Mouse (Mus musculus): Measurements from ENCODE around the gene Dcp1b. TPM values are rescaled to one million over a fixed set of nuclear protein-coding genes. Genes with fewer than 3 reads are reported as not detected.

The Dcp1b gene
- polyA plus RNA-seq, 2 experiments = 8.9 to 22.3 TPM

- no peak for TF ChIP-seq POLR2A (IDR thresholded peaks at IDR 0.05; ENCODE audit: borderline replicate concordance, extremely low read depth, insufficient read depth, insufficient read length)
- no peak for ATAC-seq (ENCODE audit: low FRiP score, low read depth)
These were observed 42.8 kb upstream of the Dcp1b start for GRCm38 (mm10) chr6:119132111-119132735.

DNA sequence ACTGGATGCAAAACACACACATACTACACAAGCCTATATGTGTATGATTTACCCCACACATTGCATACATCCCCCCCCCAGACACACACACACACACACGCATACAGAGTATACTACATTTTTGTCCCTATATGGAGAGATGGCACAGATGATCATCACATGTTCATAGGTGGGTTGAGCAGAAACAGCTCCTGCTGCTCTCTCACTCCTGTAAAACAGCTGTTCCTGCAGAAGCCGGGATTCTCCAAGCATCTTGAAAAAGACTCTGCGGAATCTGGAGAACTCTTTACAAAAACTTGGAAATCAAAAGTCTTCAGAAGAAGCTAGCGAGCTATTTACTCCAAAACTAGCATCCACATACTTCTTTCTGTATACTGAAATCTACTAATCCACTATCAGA, 42.2 kb upstream of the Dcp1b start:
- no peak for ATAC-seq (ENCODE audit: low FRiP score, low read depth)
- Histone ChIP-seq H3K36me3 (ENCODE audit: control insufficient read depth, insufficient read depth, low read length) (no peaks in the 10 kb centered on the region), H3K9me3 (ENCODE audit: control insufficient read depth, low read length) (no peaks in the 10 kb centered on the region), H3K27ac (replicated peaks; ENCODE audit: low read depth, low read length) (no peak overlapping the region), H3K4me2 (replicated peaks; ENCODE audit: low read depth, low read length, severe bottlenecking) (no peak overlapping the region), H3K27me3 (ENCODE audit: control insufficient read depth, insufficient read depth, low read length) (no peaks in the 10 kb centered on the region), H3K4me1 (ENCODE audit: control insufficient read depth, insufficient read depth, low read length) (no peaks in the 10 kb centered on the region), H3K4me3 (replicated peaks; ENCODE audit: low read length) (no peak overlapping the region), H3K9ac (ENCODE audit: low read depth, low read length, severe bottlenecking) (no peak overlapping the region)
- 76% methylated on average over 4 of the region's 4 CpGs for WGBS
- DNase-seq (ENCODE audit: low spot score) = no peak
- TF ChIP-seq POLR2A (IDR thresholded peaks at IDR 0.05; ENCODE audit: borderline replicate concordance, extremely low read depth, insufficient read depth, insufficient read length) = no peak

More at GRCm38 (mm10) chr6:119132111-119132735, 42.8 kb upstream of the Dcp1b start:
- 84% methylated on average over 8 of the region's 8 CpGs for WGBS
- Histone ChIP-seq H3K4me3 (replicated peaks; ENCODE audit: low read length) (no peak overlapping the region), H3K9me3 (ENCODE audit: control insufficient read depth, low read length) (no peaks in the 10 kb centered on the region), H3K27ac (replicated peaks; ENCODE audit: low read depth, low read length) (no peak overlapping the region), H3K27me3 (ENCODE audit: control insufficient read depth, insufficient read depth, low read length) (no peaks in the 10 kb centered on the region), H3K4me1 (ENCODE audit: control insufficient read depth, insufficient read depth, low read length) (no peaks in the 10 kb centered on the region), H3K9ac (ENCODE audit: low read depth, low read length, severe bottlenecking) (no peak overlapping the region), H3K4me2 (replicated peaks; ENCODE audit: low read depth, low read length, severe bottlenecking) (no peak overlapping the region), H3K36me3 (ENCODE audit: control insufficient read depth, insufficient read depth, low read length) (no peaks in the 10 kb centered on the region)
- no peak for DNase-seq (ENCODE audit: low spot score)

GRCm38 (mm10) chr6:119137768-119138167, 37.3 kb upstream of the Dcp1b start:
- H3K4me1 ChIP-seq (ENCODE audit: control insufficient read depth, insufficient read depth, low read length) = no peaks in the 10 kb centered on the region
- H3K9ac ChIP-seq (ENCODE audit: low read depth, low read length, severe bottlenecking) = no peak overlapping the region
- no peak overlapping the region for H3K27ac ChIP-seq (replicated peaks; ENCODE audit: low read depth, low read length)
- DNase-seq (ENCODE audit: low spot score) (no peak), ATAC-seq (ENCODE audit: low FRiP score, low read depth) (no peak)
- TF ChIP-seq POLR2A (IDR thresholded peaks at IDR 0.05; ENCODE audit: borderline replicate concordance, extremely low read depth, insufficient read depth, insufficient read length) = no peak
- WGBS = 84% methylated on average over 10 of the region's 10 CpGs
- no peaks in the 10 kb centered on the region for H3K9me3 ChIP-seq (ENCODE audit: control insufficient read depth, low read length)
- no peak overlapping the region for H3K4me2 ChIP-seq (replicated peaks; ENCODE audit: low read depth, low read length, severe bottlenecking)
- no peaks in the 10 kb centered on the region for H3K36me3 ChIP-seq (ENCODE audit: control insufficient read depth, insufficient read depth, low read length)
- H3K4me3 ChIP-seq (replicated peaks; ENCODE audit: low read length) = no peak overlapping the region
- H3K27me3 ChIP-seq (ENCODE audit: control insufficient read depth, insufficient read depth, low read length) = no peaks in the 10 kb centered on the region

DNA sequence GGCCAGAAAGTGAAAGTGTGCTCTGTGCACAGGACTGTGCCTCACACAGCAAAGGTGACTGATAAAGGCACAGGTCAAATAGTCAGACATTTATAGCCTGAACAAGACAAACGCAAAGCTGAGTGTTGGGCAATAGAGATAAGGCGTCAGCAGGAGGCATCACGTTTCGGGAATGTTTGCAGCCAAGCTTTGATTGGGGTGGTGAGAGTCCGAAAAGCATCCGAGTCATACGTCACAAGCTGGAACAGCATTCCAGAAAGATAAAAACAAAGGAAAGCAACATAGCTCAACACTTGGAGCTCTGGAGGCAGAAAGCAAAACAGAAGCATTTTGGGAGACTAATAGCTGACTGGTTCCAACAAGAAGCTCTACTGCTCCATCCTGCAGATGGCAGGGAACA, 35.5 kb upstream of the Dcp1b start:
- Histone ChIP-seq H3K4me1 (ENCODE audit: control insufficient read depth, insufficient read depth, low read length) (no peaks in the 10 kb centered on the region), H3K4me3 (replicated peaks; ENCODE audit: low read length) (no peak overlapping the region), H3K9me3 (ENCODE audit: control insufficient read depth, low read length) (no peaks in the 10 kb centered on the region), H3K36me3 (ENCODE audit: control insufficient read depth, insufficient read depth, low read length) (no peaks in the 10 kb centered on the region), H3K27me3 (ENCODE audit: control insufficient read depth, insufficient read depth, low read length) (no peaks in the 10 kb centered on the region), H3K4me2 (replicated peaks; ENCODE audit: low read depth, low read length, severe bottlenecking) (no peak overlapping the region), H3K9ac (ENCODE audit: low read depth, low read length, severe bottlenecking) (no peak overlapping the region), H3K27ac (replicated peaks; ENCODE audit: low read depth, low read length) (no peak overlapping the region)
- DNase-seq (ENCODE audit: low spot score) = no peak
- no peak for TF ChIP-seq POLR2A (IDR thresholded peaks at IDR 0.05; ENCODE audit: borderline replicate concordance, extremely low read depth, insufficient read depth, insufficient read length)
- 32% methylated on average over 7 of the region's 7 CpGs for WGBS
- no peak for ATAC-seq (ENCODE audit: low FRiP score, low read depth)

DNA sequence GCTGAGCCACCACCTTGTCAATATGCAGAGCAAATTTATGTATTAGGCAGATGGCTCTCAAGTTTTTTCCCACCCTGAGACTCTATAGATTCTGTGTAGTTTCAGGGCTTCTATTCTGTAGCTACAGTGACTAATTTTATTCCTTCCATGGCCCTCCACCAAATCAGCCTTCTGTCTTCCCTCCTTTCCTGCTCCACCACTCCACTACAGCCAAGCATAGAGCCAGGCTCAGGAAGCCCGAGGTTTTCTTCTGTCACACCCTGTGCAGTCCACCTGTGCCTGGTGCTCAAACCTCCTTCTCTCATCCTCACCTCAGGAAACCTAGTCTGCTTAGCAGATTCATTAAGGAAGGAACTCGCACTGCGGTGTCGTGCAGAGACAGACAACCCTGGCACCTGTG, 29.9 kb upstream of the Dcp1b start:
- Histone ChIP-seq H3K27ac (replicated peaks; ENCODE audit: low read depth, low read length) (no peak overlapping the region), H3K36me3 (ENCODE audit: control insufficient read depth, insufficient read depth, low read length) (no peaks in the 10 kb centered on the region), H3K4me2 (replicated peaks; ENCODE audit: low read depth, low read length, severe bottlenecking) (no peak overlapping the region), H3K9me3 (ENCODE audit: control insufficient read depth, low read length) (no peaks in the 10 kb centered on the region), H3K4me1 (ENCODE audit: control insufficient read depth, insufficient read depth, low read length) (no peaks in the 10 kb centered on the region), H3K27me3 (ENCODE audit: control insufficient read depth, insufficient read depth, low read length) (no peaks in the 10 kb centered on the region), H3K4me3 (replicated peaks; ENCODE audit: low read length) (no peak overlapping the region), H3K9ac (ENCODE audit: low read depth, low read length, severe bottlenecking) (no peak overlapping the region)
- WGBS = 37% methylated on average over 4 of the region's 4 CpGs
- ATAC-seq (ENCODE audit: low FRiP score, low read depth) (no peak), DNase-seq (ENCODE audit: low spot score) (no peak)
- no peak for TF ChIP-seq POLR2A (IDR thresholded peaks at IDR 0.05; ENCODE audit: borderline replicate concordance, extremely low read depth, insufficient read depth, insufficient read length)

DNA sequence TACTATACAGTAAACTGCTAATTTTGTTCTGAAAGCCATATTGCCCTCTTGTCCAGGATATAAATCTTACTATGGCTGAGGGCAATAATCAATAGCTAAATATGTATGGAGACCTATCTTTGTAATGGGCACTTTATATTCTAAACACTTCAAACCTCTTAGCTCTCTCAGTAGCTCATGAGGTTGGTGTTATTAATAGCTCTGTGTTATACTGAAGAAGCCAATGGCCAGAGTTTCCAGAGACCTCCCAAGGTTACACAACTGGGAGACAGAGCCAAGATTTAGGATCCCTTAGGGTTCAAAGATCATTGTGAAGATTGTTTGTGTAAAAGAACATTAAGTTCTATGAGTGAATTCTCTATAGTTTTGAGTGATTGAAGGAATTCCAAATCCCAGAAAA, 9.4 kb upstream of the Dcp1b start:
- ATAC-seq (ENCODE audit: low FRiP score, low read depth) = no peak
- no peak for DNase-seq (ENCODE audit: low spot score)
- no peak overlapping the region for H3K4me3 ChIP-seq (replicated peaks; ENCODE audit: low read length)
- no peaks in the 10 kb centered on the region for H3K27me3 ChIP-seq (ENCODE audit: control insufficient read depth, insufficient read depth, low read length)
- no peak overlapping the region for H3K27ac ChIP-seq (replicated peaks; ENCODE audit: low read depth, low read length)
- H3K4me2 ChIP-seq (replicated peaks; ENCODE audit: low read depth, low read length, severe bottlenecking) = no peak overlapping the region
- H3K36me3 ChIP-seq (ENCODE audit: control insufficient read depth, insufficient read depth, low read length) = no peaks in the 10 kb centered on the region
- TF ChIP-seq POLR2A (IDR thresholded peaks at IDR 0.05; ENCODE audit: borderline replicate concordance, extremely low read depth, insufficient read depth, insufficient read length) = no peak
- no peaks in the 10 kb centered on the region for H3K4me1 ChIP-seq (ENCODE audit: control insufficient read depth, insufficient read depth, low read length)
- no peak overlapping the region for H3K9ac ChIP-seq (ENCODE audit: low read depth, low read length, severe bottlenecking)
- H3K9me3 ChIP-seq (ENCODE audit: control insufficient read depth, low read length) = no peaks in the 10 kb centered on the region

All from limb, embryonic 14.5 days (tissue).